Mouse (Mus musculus): Measurements from ENCODE around the gene Nebl.

Nebl gene

GRCm38 (mm10) chr2:17705964-17706363 lies 25.3 kb downstream of the Nebl start:
- no peak for DNase-seq (ENCODE audit: low read depth)

GRCm38 (mm10) chr2:17705426-17705825 lies 25.8 kb downstream of the Nebl start:
- no peak for DNase-seq (ENCODE audit: low read depth)

- no peak for DNase-seq (ENCODE audit: low read depth)
Measured at GRCm38 (mm10) chr2:17703170-17703512, 28.1 kb downstream of the Nebl start.

- DNase-seq (ENCODE audit: low read depth): no peak
Measured at GRCm38 (mm10) chr2:17702481-17703169, 28.6 kb downstream of the Nebl start.

- no peak for DNase-seq (ENCODE audit: low read depth)
Measured at GRCm38 (mm10) chr2:17698161-17699087, 32.8 kb downstream of the Nebl start.

GRCm38 (mm10) chr2:17692926-17693325 lies 38.3 kb downstream of the Nebl start:
- DNase-seq (ENCODE audit: low read depth): no peak

- DNase-seq (ENCODE audit: low read depth): no peak
Measured at GRCm38 (mm10) chr2:17690264-17690663, 41.0 kb downstream of the Nebl start.

- no peak for DNase-seq (ENCODE audit: low read depth)
Measured at GRCm38 (mm10) chr2:17687141-17687540, 44.1 kb downstream of the Nebl start.

- no peak for DNase-seq (ENCODE audit: low read depth)
Measured at GRCm38 (mm10) chr2:17683326-17684040, 47.8 kb downstream of the Nebl start.

- DNase-seq (ENCODE audit: low read depth): no peak
Measured at GRCm38 (mm10) chr2:17672156-17672555, 59.1 kb downstream of the Nebl start.

GRCm38 (mm10) chr2:17671566-17671965 lies 59.7 kb downstream of the Nebl start:
- no peak for DNase-seq (ENCODE audit: low read depth)

GRCm38 (mm10) chr2:17669953-17670352 lies 61.3 kb downstream of the Nebl start:
- DNase-seq (ENCODE audit: low read depth): no peak

- DNase-seq (ENCODE audit: low read depth): no peak
Measured at GRCm38 (mm10) chr2:17669000-17669399, 62.3 kb downstream of the Nebl start.

- no peak for DNase-seq (ENCODE audit: low read depth)
Measured at GRCm38 (mm10) chr2:17658176-17658575, 73.1 kb downstream of the Nebl start.

GRCm38 (mm10) chr2:17650147-17650834 lies 81.0 kb downstream of the Nebl start:
- no peak for DNase-seq (ENCODE audit: low read depth)

- DNase-seq (ENCODE audit: low read depth): no peak
Measured at GRCm38 (mm10) chr2:17649728-17650127, 81.5 kb downstream of the Nebl start.

GRCm38 (mm10) chr2:17644282-17645262 lies 86.7 kb downstream of the Nebl start:
- peak; percentile 47 for DNase-seq (ENCODE audit: low read depth)

GRCm38 (mm10) chr2:17643869-17644268 lies 87.4 kb downstream of the Nebl start:
- DNase-seq (ENCODE audit: low read depth): no peak

- no peak for DNase-seq (ENCODE audit: low read depth)
Measured at GRCm38 (mm10) chr2:17642770-17643169, 88.5 kb downstream of the Nebl start.

- no peak for DNase-seq (ENCODE audit: low read depth)
Measured at GRCm38 (mm10) chr2:17640861-17641260, 90.4 kb downstream of the Nebl start.

- no peak for DNase-seq (ENCODE audit: low read depth)
Measured at GRCm38 (mm10) chr2:17638631-17639030, 92.6 kb downstream of the Nebl start.
